Mouse (Mus musculus) megakaryocyte, adult 5-6 weeks (primary cell): ENCODE data around the gene Cdkn1b. TPM values are rescaled to one million over a fixed set of nuclear protein-coding genes. Genes with fewer than 3 reads are reported as not detected.
A peak's percentile ranks its signal among the peaks of the same experiment; 100 is the strongest.

Source experiments
- ATAC-seq: 2 replicates; pipeline ENCODE4 v1.8.0; 2016; ENCODE audit warnings: mild to moderate bottlenecking, inconsistent platforms; ENCODE audit not compliant: poor library complexity, severe bottlenecking
- total RNA-seq, 2 experiments: library from RNA; stranded (forward) in 1 of 2; stranded (reverse) in 1 of 2; fragments of 153-499, 151-499 nt in 1 of 2; fragments of 221-1000, 200-1000 nt in 1 of 2; gene quantifications; 2 replicates each; pipeline versions ENCODE4 v1.2.3 to v1.2.4; 2015 to 2017

Gene Cdkn1b
- total RNA-seq (2015) (44.0 and 52.2 TPM in 2 replicates), total RNA-seq (2017) (92.3 and 104 TPM in 2 replicates)

GRCm38 (mm10) chr6:134920190-134921013 lies at the start of gene Cdkn1b:
Gene Cdkn1b, plus strand, starts transcription at chr6:134920401.
- ATAC-seq: peak; percentile 67

- no peak for ATAC-seq
These were observed 49.3 kb upstream of the Cdkn1b start for GRCm38 (mm10) chr6:134870887-134871286.

GRCm38 (mm10) chr6:134872236-134872635 lies 48.0 kb upstream of the Cdkn1b start:
- no peak for ATAC-seq

- no peak for ATAC-seq
These were observed 47.2 kb upstream of the Cdkn1b start for GRCm38 (mm10) chr6:134873018-134873417.

- ATAC-seq: peak; percentile 70
These were observed 43.4 kb upstream of the Cdkn1b start for GRCm38 (mm10) chr6:134876795-134877194.

- ATAC-seq: no peak
These were observed 42.9 kb upstream of the Cdkn1b start for GRCm38 (mm10) chr6:134877276-134877675.

GRCm38 (mm10) chr6:134877892-134878291 lies 42.3 kb upstream of the Cdkn1b start:
- no peak for ATAC-seq

GRCm38 (mm10) chr6:134879556-134879955 lies 40.6 kb upstream of the Cdkn1b start:
- no peak for ATAC-seq

- no peak for ATAC-seq
These were observed 40.2 kb upstream of the Cdkn1b start for GRCm38 (mm10) chr6:134880046-134880445.

- ATAC-seq: no peak
These were observed 36.5 kb upstream of the Cdkn1b start for GRCm38 (mm10) chr6:134883661-134884060.

- ATAC-seq: no peak
These were observed 34.7 kb upstream of the Cdkn1b start for GRCm38 (mm10) chr6:134885515-134885914.

GRCm38 (mm10) chr6:134886475-134886874 lies 33.7 kb upstream of the Cdkn1b start:
- ATAC-seq: no peak

GRCm38 (mm10) chr6:134887008-134887407 lies 33.2 kb upstream of the Cdkn1b start:
- ATAC-seq: no peak

GRCm38 (mm10) chr6:134887711-134888449 lies 32.3 kb upstream of the Cdkn1b start:
- no peak for ATAC-seq

GRCm38 (mm10) chr6:134888563-134889017 lies 31.6 kb upstream of the Cdkn1b start:
- no peak for ATAC-seq

- no peak for ATAC-seq
These were observed 30.4 kb upstream of the Cdkn1b start for GRCm38 (mm10) chr6:134889763-134890162.

- no peak for ATAC-seq
These were observed 29.8 kb upstream of the Cdkn1b start for GRCm38 (mm10) chr6:134890436-134890835.

- peak; percentile 8 for ATAC-seq
These were observed 23.4 kb upstream of the Cdkn1b start for GRCm38 (mm10) chr6:134896570-134897436.

- ATAC-seq: peak; percentile 83
These were observed 22.6 kb upstream of the Cdkn1b start for GRCm38 (mm10) chr6:134897443-134898094.
